In the genomic region with DNA sequence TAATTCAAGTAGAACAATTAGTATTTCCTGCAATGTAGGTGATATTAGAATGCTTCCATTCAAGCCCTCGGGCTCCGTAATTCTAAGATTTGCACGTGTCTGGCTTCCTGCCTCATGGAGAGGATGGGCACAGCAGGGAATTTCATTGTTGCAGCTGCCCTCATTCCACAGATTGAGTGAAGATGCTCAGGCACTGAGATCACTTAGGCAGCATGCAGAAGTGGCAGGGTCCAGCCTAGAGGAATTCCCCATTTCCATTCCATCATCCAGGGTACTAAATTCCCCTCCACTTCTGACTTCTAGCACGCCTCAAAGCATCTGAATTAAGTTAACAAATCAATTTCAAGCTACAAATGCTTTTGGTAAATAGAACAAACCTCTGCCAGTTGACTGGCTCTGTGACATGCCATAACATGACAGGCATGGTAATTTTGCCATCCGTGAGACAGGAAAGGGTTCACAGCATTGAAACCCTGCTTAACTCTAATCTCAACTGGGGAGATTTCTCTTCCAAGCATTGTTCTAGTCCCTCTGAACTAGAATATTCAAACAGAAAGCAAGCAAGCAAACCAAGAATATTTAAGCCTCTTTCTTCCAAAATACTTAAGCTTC, we compare ENCODE assay signal across 16 mouse cellular contexts.
DNase-seq lines count a peak whose midpoint lies in the region; ATAC-seq and TF ChIP-seq lines count a peak whose summit lies in the region.
"Had no signal": no experiment of that assay in that cellular context is flagged by ENCODE, and none has a peak within 500 bp of the region (broad histone marks: within the 10 kb centered on the region; RNA-seq: fewer than 3 reads in every experiment).

No protein-coding gene starts in this region.

- TF ChIP-seq EP300 in lung, postnatal 0 days (IDR thresholded peaks at IDR 0.05), result no peak

- H3K27me3 ChIP-seq in forebrain, postnatal 0 days (ENCODE audit: insufficient read depth, low read length), result no peaks in the 10 kb centered on the region
- H3K27me3 ChIP-seq in forebrain, embryonic 16.5 days (replicated peaks; ENCODE audit: control insufficient read depth, insufficient read depth, low read length), result no peaks in the 10 kb centered on the region
- H3K27me3 ChIP-seq in embryonic facial prominence, embryonic 10.5 days (replicated peaks; ENCODE audit: low read depth, poor library complexity, severe bottlenecking), result no peaks in the 10 kb centered on the region
- no peaks in the 10 kb centered on the region for H3K27me3 ChIP-seq in lung, postnatal 0 days (replicated peaks; ENCODE audit: insufficient read depth, low read length)
- H3K27me3 ChIP-seq: CH12.LX; embryonic facial prominence, embryonic 15.5 days; limb, embryonic 15.5 days; lung, embryonic 15.5 days had no signal

- WGBS in forebrain, postnatal 0 days, result 20% methylated on average over 5 of the region's 5 CpGs
- 34% methylated on average over 5 of the region's 5 CpGs for WGBS in forebrain, embryonic 16.5 days
- 44% methylated on average over 5 of the region's 5 CpGs for WGBS in embryonic facial prominence, embryonic 10.5 days
- WGBS in lung, postnatal 0 days, result 60% methylated on average over 5 of the region's 5 CpGs

- H3K4me1 ChIP-seq in forebrain, postnatal 0 days (ENCODE audit: insufficient read depth), result no peaks in the 10 kb centered on the region
- H3K4me1 ChIP-seq in forebrain, embryonic 16.5 days (replicated peaks; ENCODE audit: control insufficient read depth, insufficient read depth, low read length), result no peaks in the 10 kb centered on the region; the same call in 1 of the 2 replicates
- H3K4me1 ChIP-seq in embryonic facial prominence, embryonic 10.5 days, result no peaks in the 10 kb centered on the region
- no peaks in the 10 kb centered on the region for H3K4me1 ChIP-seq in lung, postnatal 0 days (ENCODE audit: insufficient read depth, low read depth, low read length)
- H3K4me1 ChIP-seq: embryonic facial prominence, embryonic 15.5 days; heart, embryonic 10.5 days; limb, embryonic 15.5 days; lung, embryonic 15.5 days had no signal

- H3K4me3 ChIP-seq in forebrain, postnatal 0 days (ENCODE audit: low read depth, low read length), result no peak overlapping the region
- no peak overlapping the region for H3K4me3 ChIP-seq in forebrain, embryonic 16.5 days (replicated peaks; ENCODE audit: low read length)
- no peak overlapping the region for H3K4me3 ChIP-seq in embryonic facial prominence, embryonic 10.5 days
- H3K4me3 ChIP-seq in lung, postnatal 0 days (ENCODE audit: low read depth, low read length), result no peak overlapping the region
- H3K4me3 ChIP-seq: embryonic facial prominence, embryonic 15.5 days; heart, embryonic 10.5 days; limb, embryonic 15.5 days; lung, embryonic 15.5 days had no signal

- H3K9ac ChIP-seq in forebrain, postnatal 0 days, result no peak overlapping the region
- no peak overlapping the region for H3K9ac ChIP-seq in forebrain, embryonic 16.5 days (replicated peaks; ENCODE audit: low read depth, low read length)
- H3K9ac ChIP-seq in lung, postnatal 0 days (replicated peaks; ENCODE audit: low read depth), result no peak overlapping the region
- H3K9ac ChIP-seq: embryonic facial prominence, embryonic 15.5 days; limb, embryonic 15.5 days; lung, embryonic 15.5 days had no signal

- no peak; the same call in 1 of the 2 replicates for ATAC-seq in forebrain, postnatal 0 days
- no peak for ATAC-seq in forebrain, embryonic 16.5 days
- no peak for ATAC-seq in lung, postnatal 0 days

- H3K4me2 ChIP-seq in forebrain, postnatal 0 days (ENCODE audit: low read depth), result no peak overlapping the region
- H3K4me2 ChIP-seq in forebrain, embryonic 16.5 days (ENCODE audit: low read length), result no peak overlapping the region
- no peak overlapping the region for H3K4me2 ChIP-seq in lung, postnatal 0 days (replicated peaks; ENCODE audit: low read depth, low read length)
- H3K4me2 ChIP-seq: embryonic facial prominence, embryonic 15.5 days; limb, embryonic 15.5 days; lung, embryonic 15.5 days had no signal

- no peaks in the 10 kb centered on the region for H3K36me3 ChIP-seq in forebrain, postnatal 0 days (ENCODE audit: insufficient read depth)
- H3K36me3 ChIP-seq in forebrain, embryonic 16.5 days (ENCODE audit: control insufficient read depth, insufficient read depth), result no peaks in the 10 kb centered on the region
- no peaks in the 10 kb centered on the region for H3K36me3 ChIP-seq in embryonic facial prominence, embryonic 10.5 days (replicated peaks)
- no peaks in the 10 kb centered on the region for H3K36me3 ChIP-seq in lung, postnatal 0 days (ENCODE audit: insufficient read depth, low read length)
- H3K36me3 ChIP-seq: embryonic facial prominence, embryonic 15.5 days; heart, embryonic 10.5 days; limb, embryonic 15.5 days; lung, embryonic 15.5 days had no signal

- no peak for TF ChIP-seq CTCF in forebrain, postnatal 0 days (IDR thresholded peaks at IDR 0.05; ENCODE audit: low read depth)
- no peak for TF ChIP-seq CTCF in lung, postnatal 0 days (IDR thresholded peaks at IDR 0.05)

- no peak overlapping the region for H3K27ac ChIP-seq in forebrain, postnatal 0 days (ENCODE audit: low read depth, low read length)
- H3K27ac ChIP-seq in forebrain, embryonic 16.5 days (ENCODE audit: low read length), result no peak overlapping the region
- no peak overlapping the region for H3K27ac ChIP-seq in embryonic facial prominence, embryonic 10.5 days (replicated peaks)
- H3K27ac ChIP-seq in lung, postnatal 0 days (ENCODE audit: low read length), result no peak overlapping the region
- H3K27ac ChIP-seq: embryonic facial prominence, embryonic 15.5 days; heart, embryonic 10.5 days; kidney, postnatal 0 days; limb, embryonic 15.5 days; lung, embryonic 15.5 days had no signal

- DNase-seq in forebrain, postnatal 0 days, result peak; percentile 15
- peak; percentile 8 for DNase-seq in embryonic facial prominence, embryonic 10.5 days (ENCODE audit: low spot score)
- DNase-seq in mesoderm, embryonic 11.5 days (ENCODE audit: low read depth, low spot score), result peak; percentile 23
- DNase-seq in retina, embryonic 14.5 days (ENCODE audit: low spot score), result peak; percentile 88
- no peak for DNase-seq in urinary bladder, postnatal 36 days (ENCODE audit: low spot score in 2 of 2)
- DNase-seq in lung, postnatal 0 days (ENCODE audit: low spot score), result no peak
- no peak for DNase-seq in right cerebral cortex, postnatal 10 days (ENCODE audit: low spot score in 2 of 2)
- DNase-seq: layer of hippocampus, postnatal 36 days; thymus, adult 18-20 months had no signal

- no peaks in the 10 kb centered on the region for H3K9me3 ChIP-seq in forebrain, postnatal 0 days (ENCODE audit: low read length)
- no peaks in the 10 kb centered on the region for H3K9me3 ChIP-seq in forebrain, embryonic 16.5 days (ENCODE audit: control insufficient read depth, low read length)
- no peaks in the 10 kb centered on the region for H3K9me3 ChIP-seq in embryonic facial prominence, embryonic 10.5 days
- no peaks in the 10 kb centered on the region for H3K9me3 ChIP-seq in lung, postnatal 0 days (ENCODE audit: low read length)
- H3K9me3 ChIP-seq: embryonic facial prominence, embryonic 15.5 days; heart, embryonic 10.5 days; limb, embryonic 15.5 days; lung, embryonic 15.5 days had no signal

Comparison
In these comparisons a context has a peak if more than half of its experiments do, and no peak if none do; other contexts are left out.
1. DNase-seq: peak in forebrain, postnatal 0 days (single experiment), embryonic facial prominence, embryonic 10.5 days (single experiment), mesoderm, embryonic 11.5 days (single experiment) and retina, embryonic 14.5 days (single experiment); none in urinary bladder, postnatal 36 days (0 of 2), lung, postnatal 0 days (single experiment) and right cerebral cortex, postnatal 10 days (0 of 2).